Mouse (Mus musculus) thymus, adult 2 months (tissue): Measurements from ENCODE around the gene Cttnbp2. TPM values are rescaled to one million over a fixed set of nuclear protein-coding genes. Genes with fewer than 3 reads are reported as not detected.

Source experiments
- DNase-seq: peaks from one replicate; pipeline ENCODE4 v3.0.0; 2021
- H3K27ac ChIP-seq: fragments of 200-500 bp; 2 replicates; pipeline ENCODE4 v1.5.1; 2012; ENCODE audit warnings: low read length, control low read depth; ENCODE audit not compliant: control insufficient read depth, insufficient read depth
- H3K27me3 ChIP-seq: fragments of 200-500 bp; 2 replicates; pipeline ENCODE4 v1.6.1; 2012; ENCODE audit warnings: mild to moderate bottlenecking, low read length, moderate library complexity, mixed read lengths; ENCODE audit not compliant: control insufficient read depth, insufficient read depth
- H3K36me3 ChIP-seq: fragments of 200-500 bp; 2 replicates; pipeline ENCODE4 v1.6.1; 2012; ENCODE audit warnings: mild to moderate bottlenecking, low read length, moderate library complexity; ENCODE audit not compliant: control insufficient read depth, insufficient read depth
- H3K4me1 ChIP-seq: fragments of 200-500 bp; replicated peaks from 2 replicates; pipeline ENCODE4 v1.6.1; 2012; ENCODE audit warnings: low read length; ENCODE audit not compliant: control insufficient read depth, insufficient read depth
- H3K4me3 ChIP-seq: fragments of 200-500 bp; 2 replicates; pipeline ENCODE4 v1.5.1; 2012; ENCODE audit warnings: mild to moderate bottlenecking, low read length, control low read depth, moderate library complexity; ENCODE audit not compliant: control insufficient read depth, insufficient read depth
- CTCF ChIP-seq: fragments of 200-500 bp; IDR thresholded peaks from 2 replicates; pipeline ENCODE4 v1.5.1; 2012; ENCODE audit warnings: mild to moderate bottlenecking, control low read depth, low read length, moderate library complexity, borderline replicate concordance; ENCODE audit not compliant: control insufficient read depth, poor library complexity, insufficient read depth; ENCODE audit errors: extremely low read depth
- POLR2A ChIP-seq: fragments of 200-500 bp; IDR thresholded peaks from 2 replicates; pipeline ENCODE4 v1.6.1; 2012; ENCODE audit warnings: mild to moderate bottlenecking, low read length, control low read depth, moderate library complexity; ENCODE audit not compliant: control insufficient read depth, poor library complexity, insufficient read depth; ENCODE audit errors: extremely low read depth
- WGBS: fragments of 180-500 bp; shearing (Covaris S2); methylation state at CpG from one replicate; pipeline ENCODE4 v1.1.7; 2018; 5-methylcytosine and 5-hydroxymethylcytosine counted together
- polyA plus RNA-seq: library from polyadenylated mRNA; depleted of rRNA; stranded (reverse); fragments of >200 nt; gene quantifications from 2 replicates; pipeline ENCODE4 v1.2.3, GENCODE M21; 2012; rRNA removed

Cttnbp2 gene
- polyA plus RNA-seq: 0.49 and 0.51 TPM in 2 replicates

GRCm38 (mm10) chr6:18514480-18515352, at the start of gene Cttnbp2:
Gene Cttnbp2, minus strand, starts transcription at chr6:18514843.
- peak within 1 kb of the TSS; percentile 9; the same call in 1 of the 2 replicates for H3K4me3 ChIP-seq
- H3K27me3 ChIP-seq: no peaks in the 10 kb centered on the region; the same call in 1 of the 2 replicates
- TF ChIP-seq CTCF (no peak), POLR2A (no peak)
- no peak within 1 kb of the TSS for H3K27ac ChIP-seq
- DNase-seq: no peak
- no peaks in the 10 kb centered on the region for H3K4me1 ChIP-seq
- WGBS: 6% methylated on average over 70 of the region's 70 CpGs
- H3K36me3 ChIP-seq: no peaks in the 10 kb centered on the region

DNA sequence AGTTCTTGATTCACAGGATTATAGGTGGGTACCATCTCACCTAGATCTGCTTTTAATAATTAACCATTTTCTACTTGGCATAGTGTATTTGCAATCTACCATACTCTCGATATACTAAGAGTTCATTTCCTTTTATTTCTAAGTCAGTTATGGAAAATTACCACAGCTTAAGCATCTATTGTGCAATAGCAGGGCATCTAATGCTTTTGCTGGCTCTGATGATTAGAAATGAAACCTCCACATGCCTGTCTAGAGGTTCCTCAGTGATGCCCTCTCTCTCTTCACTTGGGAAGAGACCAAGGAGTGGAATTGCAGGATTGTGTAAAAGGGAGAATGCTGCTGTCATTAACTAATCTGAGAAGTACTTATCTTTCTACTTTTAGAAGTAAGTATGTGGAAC, 44.4 kb upstream of the Cttnbp2 start:
- WGBS: 86% methylated on average over 1 of the region's 1 CpGs

GRCm38 (mm10) chr6:18547516-18548465, 33.1 kb upstream of the Cttnbp2 start:
- Histone ChIP-seq H3K27me3 (no peaks in the 10 kb centered on the region), H3K36me3 (no peaks in the 10 kb centered on the region), H3K4me3 (no peak overlapping the region), H3K4me1 (no peaks in the 10 kb centered on the region), H3K27ac (no peak overlapping the region)
- no peak for DNase-seq
- TF ChIP-seq CTCF (no peak), POLR2A (no peak)
- 80% methylated on average over 24 of the region's 24 CpGs for WGBS

More for the DNA sequence above, 44.4 kb upstream of the Cttnbp2 start:
- Histone ChIP-seq H3K4me3 (no peak overlapping the region), H3K27me3 (no peaks in the 10 kb centered on the region), H3K4me1 (no peaks in the 10 kb centered on the region), H3K36me3 (no peaks in the 10 kb centered on the region), H3K27ac (no peak overlapping the region)
- TF ChIP-seq CTCF: no peak
- no peak for TF ChIP-seq POLR2A
- no peak for DNase-seq

- TF ChIP-seq CTCF: no peak
- TF ChIP-seq POLR2A: no peak
- WGBS: 79% methylated on average over 2 of the region's 2 CpGs
- H3K27ac ChIP-seq: no peak overlapping the region
These were observed 29.2 kb upstream of the Cttnbp2 start for GRCm38 (mm10) chr6:18543878-18544277.

DNA sequence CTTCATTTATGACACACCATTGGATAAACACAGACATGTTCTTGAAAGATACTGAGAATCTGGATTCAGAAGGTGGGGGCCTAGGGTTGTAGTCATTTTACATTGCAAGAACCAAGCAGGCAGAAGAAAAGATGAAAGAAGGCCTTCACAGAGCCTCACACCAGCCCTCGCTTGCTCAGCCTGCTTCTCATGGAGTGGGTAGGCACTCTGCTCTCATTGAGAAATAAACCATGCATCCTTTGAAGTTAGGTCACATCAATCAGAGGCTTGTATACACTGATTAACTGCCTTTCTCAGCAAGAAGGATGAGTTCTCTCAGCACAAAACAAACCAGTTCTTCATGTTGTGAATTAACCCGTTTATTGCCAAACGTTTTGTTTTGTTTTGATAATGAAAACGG, 25.8 kb upstream of the Cttnbp2 start:
- no peak for TF ChIP-seq POLR2A
- no peak for TF ChIP-seq CTCF
- no peak overlapping the region for H3K27ac ChIP-seq
- no peak overlapping the region for H3K4me3 ChIP-seq
- DNase-seq: no peak
- no peaks in the 10 kb centered on the region for H3K27me3 ChIP-seq
- WGBS: 70% methylated on average over 4 of the region's 4 CpGs
- H3K36me3 ChIP-seq: no peaks in the 10 kb centered on the region
- H3K4me1 ChIP-seq: no peaks in the 10 kb centered on the region

More at GRCm38 (mm10) chr6:18543878-18544277, 29.2 kb upstream of the Cttnbp2 start:
- Histone ChIP-seq H3K27me3 (no peaks in the 10 kb centered on the region), H3K4me1 (no peaks in the 10 kb centered on the region), H3K4me3 (no peak overlapping the region), H3K36me3 (no peaks in the 10 kb centered on the region)
- no peak for DNase-seq

DNA sequence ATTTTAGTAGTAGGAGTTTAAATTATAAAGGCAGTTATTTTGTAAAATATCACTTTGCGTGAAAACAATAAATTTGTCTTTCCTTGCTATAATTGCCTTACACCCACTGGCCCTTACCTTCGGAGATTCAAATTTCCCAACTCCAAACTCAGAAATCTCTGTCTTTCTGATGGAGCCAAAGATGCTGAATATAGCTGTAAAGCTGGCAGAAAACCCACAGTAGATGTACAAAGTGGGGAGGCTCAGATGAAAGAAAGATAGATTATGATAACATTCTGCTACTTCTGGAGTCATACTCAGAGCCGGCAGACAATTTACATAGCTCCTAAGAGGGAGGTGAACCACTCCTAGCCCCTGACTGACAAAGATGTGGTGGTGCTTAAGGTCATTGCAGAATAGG, 15.8 kb upstream of the Cttnbp2 start:
- Histone ChIP-seq H3K4me1 (no peaks in the 10 kb centered on the region), H3K36me3 (no peaks in the 10 kb centered on the region), H3K27ac (no peak overlapping the region), H3K4me3 (no peak overlapping the region), H3K27me3 (no peaks in the 10 kb centered on the region)
- TF ChIP-seq POLR2A: no peak
- TF ChIP-seq CTCF: no peak
- 94% methylated on average over 3 of the region's 3 CpGs for WGBS
- DNase-seq: no peak
